Mouse (Mus musculus) ES-Bruce4 (cell line): ENCODE data around the gene Hsf2bp. TPM values are rescaled to one million over a fixed set of nuclear protein-coding genes. Genes with fewer than 3 reads are reported as not detected.

Experiments used
- H3K27ac ChIP-seq: 2 replicates; pipeline ENCODE4 v1.5.1; 2012; ENCODE audit warnings: low read length, inconsistent platforms; ENCODE audit not compliant: insufficient read depth
- H3K27me3 ChIP-seq: 2 replicates; pipeline ENCODE4 v1.6.1; 2012; ENCODE audit warnings: mild to moderate bottlenecking, low read length, inconsistent platforms; ENCODE audit not compliant: control insufficient read depth, poor library complexity, insufficient read depth, severe bottlenecking
- H3K36me3 ChIP-seq: 2 replicates; pipeline ENCODE4 v1.6.1; 2012; ENCODE audit warnings: inconsistent platforms, mild to moderate bottlenecking, low read length, moderate library complexity; ENCODE audit not compliant: control insufficient read depth, poor library complexity, insufficient read depth, severe bottlenecking
- H3K4me1 ChIP-seq: one replicate; pipeline ENCODE4 v1.8.1; 2011; ENCODE audit warnings: low read length; ENCODE audit not compliant: control insufficient read depth, insufficient read depth
- H3K4me3 ChIP-seq: 2 replicates; pipeline ENCODE4 v1.5.1; 2011; ENCODE audit warnings: low read depth, mild to moderate bottlenecking, low read length
- H3K9ac ChIP-seq: 2 replicates; pipeline ENCODE4 v1.6.1; 2012; ENCODE audit warnings: low read depth, mild to moderate bottlenecking, inconsistent platforms; ENCODE audit not compliant: poor library complexity, severe bottlenecking
- H3K9me3 ChIP-seq: replicated peaks from 2 replicates; pipeline ENCODE4 v1.6.1; 2012; ENCODE audit warnings: mild to moderate bottlenecking, low read length, inconsistent platforms; ENCODE audit not compliant: control insufficient read depth, poor library complexity, insufficient read depth, severe bottlenecking
- CTCF ChIP-seq: IDR thresholded peaks from one replicate; pipeline ENCODE4 v1.8.1; 2011; ENCODE audit warnings: low read depth, low read length
- EP300 ChIP-seq: IDR thresholded peaks from 2 replicates; pipeline ENCODE4 v1.6.1; 2011; ENCODE audit warnings: low read depth, low read length; ENCODE audit not compliant: insufficient read depth
- POLR2A ChIP-seq: IDR thresholded peaks from one replicate; pipeline ENCODE4 v1.8.1; 2011; ENCODE audit warnings: low read length; ENCODE audit not compliant: insufficient read depth
- polyA plus RNA-seq: library from polyadenylated mRNA; stranded (reverse); fragments of >200 nt; gene quantifications from 2 replicates; pipeline ENCODE4 v1.2.4, GENCODE M21; 2011; ENCODE audit warnings: low read depth; ENCODE audit not compliant: missing spikeins, insufficient read depth, insufficient read length

Hsf2bp gene
- polyA plus RNA-seq, 1 experiment: 55.0 TPM

GRCm38 (mm10) chr17:31998351-31998750 is 37.8 kb downstream of the Hsf2bp start:
- H3K4me3 ChIP-seq: no peak overlapping the region
- no peak overlapping the region for H3K27ac ChIP-seq
- no peak overlapping the region for H3K9ac ChIP-seq
- no peak for TF ChIP-seq EP300
- TF ChIP-seq CTCF: no peak
- TF ChIP-seq POLR2A: no peak
- no peaks in the 10 kb centered on the region for H3K4me1 ChIP-seq
- no peaks in the 10 kb centered on the region for H3K9me3 ChIP-seq
- H3K36me3 ChIP-seq: peaks cover 7% of the 10 kb centered on the region
- no peaks in the 10 kb centered on the region for H3K27me3 ChIP-seq

- Histone ChIP-seq H3K36me3 (no peaks in the 10 kb centered on the region; the same call in 1 of the 2 replicates), H3K27me3 (no peaks in the 10 kb centered on the region), H3K4me1 (no peaks in the 10 kb centered on the region), H3K27ac (no peak overlapping the region), H3K9me3 (no peaks in the 10 kb centered on the region), H3K4me3 (no peak overlapping the region), H3K9ac (no peak overlapping the region)
- TF ChIP-seq CTCF: no peak
Measured at GRCm38 (mm10) chr17:31996331-31996730, 39.8 kb downstream of the Hsf2bp start.

- no peaks in the 10 kb centered on the region for H3K4me1 ChIP-seq
- no peak overlapping the region for H3K27ac ChIP-seq
- H3K27me3 ChIP-seq: no peaks in the 10 kb centered on the region
- H3K9ac ChIP-seq: no peak overlapping the region
- no peak for TF ChIP-seq POLR2A
- no peak for TF ChIP-seq CTCF
- no peak for TF ChIP-seq EP300
- no peaks in the 10 kb centered on the region; the same call in 1 of the 2 replicates for H3K36me3 ChIP-seq
- H3K4me3 ChIP-seq: no peak overlapping the region
- H3K9me3 ChIP-seq: no peaks in the 10 kb centered on the region
Measured at GRCm38 (mm10) chr17:31995784-31996183, 40.4 kb downstream of the Hsf2bp start.

GRCm38 (mm10) chr17:31994132-31994531 is 42.0 kb downstream of the Hsf2bp start:
- Histone ChIP-seq H3K27ac (no peak overlapping the region), H3K9me3 (no peaks in the 10 kb centered on the region), H3K9ac (no peak overlapping the region), H3K4me3 (no peak overlapping the region), H3K27me3 (no peaks in the 10 kb centered on the region), H3K4me1 (no peaks in the 10 kb centered on the region), H3K36me3 (no peaks in the 10 kb centered on the region; the same call in 1 of the 2 replicates)
- TF ChIP-seq POLR2A (no peak), CTCF (no peak), EP300 (no peak)

GRCm38 (mm10) chr17:31993354-31993753 is 42.8 kb downstream of the Hsf2bp start:
- Histone ChIP-seq H3K9ac (no peak overlapping the region), H3K4me3 (no peak overlapping the region), H3K4me1 (no peaks in the 10 kb centered on the region), H3K27me3 (no peaks in the 10 kb centered on the region), H3K27ac (no peak overlapping the region), H3K9me3 (no peaks in the 10 kb centered on the region), H3K36me3 (no peaks in the 10 kb centered on the region; the same call in 1 of the 2 replicates)
- TF ChIP-seq EP300 (no peak), CTCF (no peak), POLR2A (no peak)

- Histone ChIP-seq H3K27me3 (no peaks in the 10 kb centered on the region), H3K27ac (no peak overlapping the region), H3K36me3 (no peaks in the 10 kb centered on the region; the same call in 1 of the 2 replicates), H3K4me3 (no peak overlapping the region), H3K9me3 (no peaks in the 10 kb centered on the region), H3K4me1 (no peaks in the 10 kb centered on the region), H3K9ac (no peak overlapping the region)
- TF ChIP-seq POLR2A (no peak), CTCF (no peak), EP300 (no peak)
Measured at GRCm38 (mm10) chr17:31992004-31992403, 44.1 kb downstream of the Hsf2bp start.
